Mouse (Mus musculus) forebrain, embryonic 14.5 days (tissue): ENCODE measurements around the gene Morn1. TPM values are rescaled to one million over a fixed set of nuclear protein-coding genes. Genes with fewer than 3 reads are reported as not detected.

Experiments
- ATAC-seq: fragments of 200-750 bp; cut with Nextera tagmentation; 2 replicates; pipeline ENCODE4 v1.8.0; 2017; ENCODE audit warnings: mild to moderate bottlenecking, moderate library complexity
- DNase-seq: peaks from one replicate; pipeline ENCODE4 v3.0.0-alpha.2; 2015; ENCODE audit warnings: low spot score
- H3K27ac ChIP-seq: fragments of 300-500 bp; sonication (generic); 2 replicates; pipeline ENCODE4 v1.5.1; 2014; ENCODE audit warnings: low read depth, mild to moderate bottlenecking, control low read depth, low read length, moderate library complexity
- H3K27me3 ChIP-seq: fragments of 300-500 bp; sonication (generic); replicated peaks from 2 replicates; pipeline ENCODE4 v1.6.1; 2014; ENCODE audit warnings: low read length, control low read depth, mixed read lengths; ENCODE audit not compliant: control insufficient read depth, insufficient read depth
- H3K36me3 ChIP-seq: fragments of 300-500 bp; sonication (generic); 2 replicates; pipeline ENCODE4 v1.6.1; 2014; ENCODE audit warnings: low read length, control low read depth; ENCODE audit not compliant: control insufficient read depth, insufficient read depth
- H3K4me1 ChIP-seq: fragments of 300-500 bp; sonication (generic); 2 replicates; pipeline ENCODE4 v1.6.1; 2014; ENCODE audit warnings: antibody characterized with exemption, low read length, control low read depth; ENCODE audit not compliant: control insufficient read depth, insufficient read depth
- H3K4me2 ChIP-seq: fragments of 300-500 bp; sonication (generic); 2 replicates; pipeline ENCODE4 v1.6.1; 2014; ENCODE audit warnings: mild to moderate bottlenecking, control low read depth, low read length
- H3K4me3 ChIP-seq: fragments of 300-500 bp; sonication (generic); 2 replicates; pipeline ENCODE4 v1.5.1; 2014; ENCODE audit warnings: low read depth, low read length, control low read depth
- H3K9ac ChIP-seq: fragments of 300-500 bp; sonication (generic); 2 replicates; pipeline ENCODE4 v1.6.1; 2014; ENCODE audit warnings: mild to moderate bottlenecking, low read length, control low read depth, moderate library complexity
- H3K9me3 ChIP-seq: fragments of 300-500 bp; sonication (generic); replicated peaks from 2 replicates; pipeline ENCODE4 v1.6.1; 2016; ENCODE audit warnings: low read length, control low read depth, mixed read lengths; ENCODE audit not compliant: control insufficient read depth
- WGBS: fragments of 180-500 bp; shearing (Covaris S2); extraction: QIAGEN DNeasy Blood & Tissue Kit; methylation state at CpG from one replicate; pipeline ENCODE4 v1.1.7; 2014; 5-methylcytosine and 5-hydroxymethylcytosine counted together
- polyA plus RNA-seq: library from polyadenylated mRNA; unstranded; fragments of >200 nt; fragmentation: Nextera tagmentation; extraction: Ambion mirVana; gene quantifications from 2 replicates; pipeline ENCODE4 v1.2.1, GENCODE M21; 2014

Gene Morn1
- polyA plus RNA-seq, 1 experiment from 2014 or later = 7.1 TPM

- DNase-seq = no peak
- WGBS = 45% methylated on average over 5 of the region's 5 CpGs
- Histone ChIP-seq H3K4me3 (no peak overlapping the region), H3K4me1 (peaks cover 14% of the 10 kb centered on the region), H3K27ac (no peak overlapping the region), H3K9ac (no peak overlapping the region), H3K9me3 (no peaks in the 10 kb centered on the region), H3K4me2 (no peak overlapping the region), H3K36me3 (no peaks in the 10 kb centered on the region), H3K27me3 (no peaks in the 10 kb centered on the region)
- no peak for ATAC-seq
These were observed 49.7 kb downstream of the Morn1 start for GRCm38 (mm10) chr4:155135909-155136585.

- ATAC-seq (no peak), DNase-seq (no peak)
- Histone ChIP-seq H3K4me3 (no peak overlapping the region), H3K9ac (no peak overlapping the region), H3K27me3 (no peaks in the 10 kb centered on the region), H3K4me1 (peaks cover 14% of the 10 kb centered on the region), H3K27ac (no peak overlapping the region), H3K36me3 (no peaks in the 10 kb centered on the region), H3K9me3 (no peaks in the 10 kb centered on the region), H3K4me2 (no peak overlapping the region)
- 85% methylated on average over 7 of the region's 7 CpGs for WGBS
These were observed 51.5 kb downstream of the Morn1 start for GRCm38 (mm10) chr4:155137891-155138290.

GRCm38 (mm10) chr4:155138451-155138850, 52.1 kb downstream of the Morn1 start:
- H3K9ac ChIP-seq = no peak overlapping the region
- peaks cover 11% of the 10 kb centered on the region for H3K4me1 ChIP-seq
- H3K27me3 ChIP-seq = no peaks in the 10 kb centered on the region
- H3K4me3 ChIP-seq = no peak overlapping the region
- no peaks in the 10 kb centered on the region for H3K9me3 ChIP-seq
- no peaks in the 10 kb centered on the region for H3K36me3 ChIP-seq
- H3K27ac ChIP-seq = no peak overlapping the region
- ATAC-seq (no peak), DNase-seq (no peak)
- H3K4me2 ChIP-seq = no peak overlapping the region
- 81% methylated on average over 8 of the region's 8 CpGs for WGBS

- peaks cover 12% of the 10 kb centered on the region for H3K4me1 ChIP-seq
- H3K27me3 ChIP-seq = no peaks in the 10 kb centered on the region
- H3K27ac ChIP-seq = no peak overlapping the region
- ATAC-seq = no peak
- no peak overlapping the region for H3K9ac ChIP-seq
- no peak for DNase-seq
- no peaks in the 10 kb centered on the region for H3K9me3 ChIP-seq
- H3K36me3 ChIP-seq = no peaks in the 10 kb centered on the region
- H3K4me3 ChIP-seq = no peak overlapping the region
- 87% methylated on average over 12 of the region's 12 CpGs for WGBS
- no peak overlapping the region for H3K4me2 ChIP-seq
These were observed 53.1 kb downstream of the Morn1 start for GRCm38 (mm10) chr4:155139281-155140045.

- DNase-seq (no peak), ATAC-seq (no peak)
- 84% methylated on average over 2 of the region's 2 CpGs for WGBS
- H3K9me3 ChIP-seq = no peaks in the 10 kb centered on the region
- no peaks in the 10 kb centered on the region for H3K27me3 ChIP-seq
- H3K4me2 ChIP-seq = no peak overlapping the region
- H3K9ac ChIP-seq = no peak overlapping the region
- no peak overlapping the region for H3K27ac ChIP-seq
- no peaks in the 10 kb centered on the region for H3K36me3 ChIP-seq
- H3K4me1 ChIP-seq = peaks cover 12% of the 10 kb centered on the region
- no peak overlapping the region for H3K4me3 ChIP-seq
These were observed 53.8 kb downstream of the Morn1 start for GRCm38 (mm10) chr4:155140150-155140549.

- Histone ChIP-seq H3K9me3 (no peaks in the 10 kb centered on the region), H3K9ac (no peak overlapping the region), H3K27ac (no peak overlapping the region), H3K4me3 (no peak overlapping the region), H3K36me3 (no peaks in the 10 kb centered on the region), H3K4me2 (no peak overlapping the region), H3K4me1 (peaks cover 9% of the 10 kb centered on the region), H3K27me3 (no peaks in the 10 kb centered on the region)
- WGBS = 77% methylated on average over 12 of the region's 12 CpGs
- ATAC-seq (no peak), DNase-seq (no peak)
These were observed 54.5 kb downstream of the Morn1 start for GRCm38 (mm10) chr4:155140795-155141265.

GRCm38 (mm10) chr4:155142836-155143235, 56.5 kb downstream of the Morn1 start:
- Histone ChIP-seq H3K9me3 (no peaks in the 10 kb centered on the region), H3K27me3 (no peaks in the 10 kb centered on the region), H3K4me2 (no peak overlapping the region), H3K36me3 (no peaks in the 10 kb centered on the region), H3K27ac (no peak overlapping the region), H3K9ac (no peak overlapping the region), H3K4me1 (peaks cover 9% of the 10 kb centered on the region), H3K4me3 (no peak overlapping the region)
- WGBS = 95% methylated on average over 5 of the region's 5 CpGs
- DNase-seq = no peak
- ATAC-seq = no peak

- Histone ChIP-seq H3K36me3 (no peaks in the 10 kb centered on the region), H3K9ac (peak overlapping the region; percentile 41), H3K4me1 (peaks cover 9% of the 10 kb centered on the region), H3K4me3 (no peak overlapping the region), H3K9me3 (no peaks in the 10 kb centered on the region), H3K27ac (peak overlapping the region; percentile 80), H3K27me3 (no peaks in the 10 kb centered on the region), H3K4me2 (no peak overlapping the region)
- ATAC-seq (peak; percentile 8; the same call in 1 of the 2 replicates), DNase-seq (no peak)
- 47% methylated on average over 2 of the region's 2 CpGs for WGBS
These were observed 57.0 kb downstream of the Morn1 start for GRCm38 (mm10) chr4:155143411-155143810.
